Mouse (Mus musculus): ENCODE measurements at regions not wholly inside any gene's neighbourhood (a gene's known extent, or its start where the extent isn't known, plus 50 kb on each side); places are given as distances from the start of the nearest gene placed in this dataset.

DNA sequence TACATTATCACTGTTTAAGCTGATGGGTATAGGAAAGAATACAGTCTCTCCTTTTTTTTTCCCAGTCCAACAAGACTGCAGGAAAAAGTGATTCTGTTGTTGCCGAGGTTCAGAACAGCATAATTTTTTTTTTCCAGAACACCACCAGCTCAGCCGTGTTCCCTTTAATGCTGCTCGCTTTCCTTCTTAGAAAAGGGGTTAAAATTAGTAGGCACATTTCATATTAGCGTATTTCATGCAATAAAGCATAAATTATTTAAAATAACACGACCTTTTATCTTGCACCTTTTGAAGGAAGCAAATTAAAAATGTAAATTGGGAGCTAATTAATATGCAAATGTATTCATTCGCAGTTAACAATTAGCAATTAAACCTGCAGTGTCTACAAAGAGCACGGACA, 50.3 kb upstream of the Vrk1 start:
- DNase-seq (ENCODE audit: low spot score in 2 of 2), result no peak
- intact Hi-C loops (cut with DNase I), result loop anchor here (5.0 kb wide), 1 partner anchor 102 kb away; no protein-coding TSS in a partner anchor

Data from left cerebral cortex, postnatal 36 days (tissue).